Mouse (Mus musculus) heart, postnatal 0 days (tissue): Measurements from ENCODE around the gene Olfr1391. TPM values are rescaled to one million over a fixed set of nuclear protein-coding genes. Genes with fewer than 3 reads are reported as not detected.
"Not testable (repeated sequence)": the region's sequence is repeated elsewhere in the genome, so short reads cannot be mapped to it uniquely, and the experiment has no call there.

ENCODE experiments used
- ATAC-seq: fragments of 200-750 bp; cut with Nextera tagmentation; 2 replicates; pipeline ENCODE4 v1.8.0; 2017; ENCODE audit warnings: low read depth, moderate number of reproducible peaks, moderate library complexity; ENCODE audit not compliant: insufficient read depth
- DNase-seq: peaks from one replicate; pipeline ENCODE4 v3.0.0-alpha.2; 2016; ENCODE audit warnings: low spot score
- H3K27ac ChIP-seq: fragments of 300-500 bp; sonication (generic); 2 replicates; pipeline ENCODE4 v1.5.1; 2014; ENCODE audit warnings: low read depth, mild to moderate bottlenecking
- H3K27me3 ChIP-seq: fragments of 300-500 bp; sonication (generic); 2 replicates; pipeline ENCODE4 v1.6.1; 2014; ENCODE audit warnings: low read length, mixed read lengths; ENCODE audit not compliant: control insufficient read depth, insufficient read depth
- H3K36me3 ChIP-seq: fragments of 300-500 bp; sonication (generic); replicated peaks from 2 replicates; pipeline ENCODE4 v1.6.1; 2014; ENCODE audit warnings: low read length, mixed read lengths; ENCODE audit not compliant: control insufficient read depth, insufficient read depth
- H3K4me1 ChIP-seq: fragments of 300-500 bp; sonication (generic); 2 replicates; pipeline ENCODE4 v1.6.1; 2014; ENCODE audit warnings: antibody characterized with exemption; ENCODE audit not compliant: control insufficient read depth, insufficient read depth
- H3K4me2 ChIP-seq: fragments of 300-500 bp; sonication (generic); 2 replicates; pipeline ENCODE4 v1.6.1; 2014; ENCODE audit warnings: low read depth, mild to moderate bottlenecking, low read length, moderate library complexity
- H3K4me3 ChIP-seq: fragments of 300-500 bp; sonication (generic); 2 replicates; pipeline ENCODE4 v1.5.1; 2014; ENCODE audit warnings: low read depth, low read length
- H3K9ac ChIP-seq: fragments of 300-500 bp; sonication (generic); replicated peaks from 2 replicates; pipeline ENCODE4 v1.6.1; 2014; ENCODE audit warnings: low read depth, low read length, mixed read lengths
- H3K9me3 ChIP-seq: fragments of 300-500 bp; sonication (generic); replicated peaks from 2 replicates; pipeline ENCODE4 v1.6.1; 2016; ENCODE audit warnings: low read length; ENCODE audit not compliant: control insufficient read depth
- CTCF ChIP-seq: IDR thresholded peaks from 2 replicates; pipeline ENCODE4 v1.5.1; 2016; ENCODE audit warnings: antibody characterized with exemption, control low read depth, low read depth
- EP300 ChIP-seq: IDR thresholded peaks from 2 replicates; pipeline ENCODE4 v1.6.1; 2016; ENCODE audit warnings: antibody characterized with exemption, low read depth
- WGBS: fragments of 180-500 bp; shearing (Covaris S2); extraction: QIAGEN DNeasy Blood & Tissue Kit; methylation state at CpG from one replicate; pipeline ENCODE4 v1.1.7; 2014; 5-methylcytosine and 5-hydroxymethylcytosine counted together
- polyA plus RNA-seq: library from polyadenylated mRNA; unstranded; fragments of >200 nt; fragmentation: Nextera tagmentation; extraction: Ambion mirVana; gene quantifications from 2 replicates; pipeline ENCODE4 v1.2.1, GENCODE M21; 2015
- total RNA-seq: library from RNA; depleted of rRNA; stranded (reverse); fragments of >200 nt; gene quantifications from 2 replicates; pipeline ENCODE4 v1.2.3, GENCODE M21; 2014; ENCODE audit warnings: low replicate concordance; rRNA removed

The Olfr1391 gene
- total RNA-seq, result not detected in 2 replicates
- not detected in 2 replicates for polyA plus RNA-seq

GRCm38 (mm10) chr11:49322442-49322841, at the start of gene Olfr1391:
TSS of gene Olfr1391 (plus strand) at chr11:49322742.
- TF ChIP-seq EP300 (no peak), CTCF (no peak)
- WGBS, result 67% methylated on average over 2 of the region's 2 CpGs
- H3K36me3 ChIP-seq, result no peaks in the 10 kb centered on the region

GRCm38 (mm10) chr11:49273834-49274519, 48.6 kb upstream of the Olfr1391 start:
- Histone ChIP-seq H3K9me3 (no peaks in the 10 kb centered on the region), H3K4me1 (no peaks in the 10 kb centered on the region), H3K36me3 (no peaks in the 10 kb centered on the region), H3K4me2 (no peak overlapping the region), H3K27me3 (no peaks in the 10 kb centered on the region), H3K9ac (no peak overlapping the region), H3K4me3 (no peak overlapping the region), H3K27ac (no peak overlapping the region)
- ATAC-seq (no peak), DNase-seq (no peak)
- TF ChIP-seq CTCF (no peak), EP300 (no peak)
- WGBS, result 69% methylated on average over 11 of the region's 11 CpGs

More at GRCm38 (mm10) chr11:49322442-49322841, at the start of gene Olfr1391:
- Histone ChIP-seq H3K9ac (no peak within 1 kb of the TSS), H3K27ac (no peak within 1 kb of the TSS), H3K4me1 (no peaks in the 10 kb centered on the region), H3K4me3 (no peak within 1 kb of the TSS), H3K9me3 (no peaks in the 10 kb centered on the region), H3K27me3 (no peaks in the 10 kb centered on the region), H3K4me2 (no peak within 1 kb of the TSS)
- ATAC-seq (no peak), DNase-seq (no peak)

- DNase-seq (no peak), ATAC-seq (no peak)
- Histone ChIP-seq H3K27ac (no peak within 1 kb of the TSS), H3K9ac (no peak within 1 kb of the TSS), H3K36me3 (no peaks in the 10 kb centered on the region), H3K27me3 (no peaks in the 10 kb centered on the region), H3K9me3 (no peaks in the 10 kb centered on the region), H3K4me2 (no peak within 1 kb of the TSS), H3K4me3 (no peak within 1 kb of the TSS), H3K4me1 (no peaks in the 10 kb centered on the region)
- TF ChIP-seq CTCF (no peak), EP300 (no peak)
- 79% methylated on average over 3 of the region's 3 CpGs for WGBS
These were observed 44.3 kb upstream of the Olfr1391 start, which contains the start of gene Olfr1393 for GRCm38 (mm10) chr11:49278222-49278621. TSS of gene Olfr1393 (plus strand) at chr11:49278304.

GRCm38 (mm10) chr11:49284982-49285381, 37.6 kb upstream of the Olfr1391 start, which contains the start of gene Olfr1392:
TSS of gene Olfr1392 (plus strand) at chr11:49285282.
- not testable (repeated sequence) for H3K36me3 ChIP-seq, ATAC-seq, H3K4me3 ChIP-seq, H3K27ac ChIP-seq, H3K9ac ChIP-seq, DNase-seq, H3K9me3 ChIP-seq, H3K4me1 ChIP-seq, H3K27me3 ChIP-seq, H3K4me2 ChIP-seq
- WGBS, result 38% methylated on average over 1 of the region's 1 CpGs

GRCm38 (mm10) chr11:49287251-49287650, 35.3 kb upstream of the Olfr1391 start:
- 63% methylated on average over 2 of the region's 2 CpGs for WGBS
- H3K36me3 ChIP-seq, result no peaks in the 10 kb centered on the region
- no peak overlapping the region for H3K9ac ChIP-seq
- DNase-seq (no peak), ATAC-seq (no peak)
- H3K4me2 ChIP-seq, result no peak overlapping the region
- H3K27ac ChIP-seq, result no peak overlapping the region
- no peaks in the 10 kb centered on the region for H3K9me3 ChIP-seq
- no peak for TF ChIP-seq EP300
- TF ChIP-seq CTCF, result no peak
- no peaks in the 10 kb centered on the region for H3K27me3 ChIP-seq
- H3K4me3 ChIP-seq, result no peak overlapping the region
- no peaks in the 10 kb centered on the region for H3K4me1 ChIP-seq

- H3K4me2 ChIP-seq, result no peak overlapping the region
- ATAC-seq (no peak), DNase-seq (no peak)
- H3K36me3 ChIP-seq, result no peaks in the 10 kb centered on the region
- no peak overlapping the region for H3K9ac ChIP-seq
- no peak overlapping the region for H3K4me3 ChIP-seq
- 72% methylated on average over 3 of the region's 3 CpGs for WGBS
- H3K27me3 ChIP-seq, result no peaks in the 10 kb centered on the region
- H3K9me3 ChIP-seq, result no peaks in the 10 kb centered on the region
- H3K27ac ChIP-seq, result no peak overlapping the region
- H3K4me1 ChIP-seq, result no peaks in the 10 kb centered on the region
- TF ChIP-seq CTCF (no peak), EP300 (no peak)
These were observed 29.8 kb upstream of the Olfr1391 start for GRCm38 (mm10) chr11:49292777-49293176.
